Mouse (Mus musculus) forebrain, embryonic 10.5 days (tissue): Measurements from ENCODE around the gene Mgat3. TPM values are rescaled to one million over a fixed set of nuclear protein-coding genes. Genes with fewer than 3 reads are reported as not detected.

Source experiments
- DNase-seq: peaks from one replicate; pipeline ENCODE4 v3.0.0-alpha.2; 2017; ENCODE audit warnings: low spot score; ENCODE audit errors: extremely low spot score
- H3K27ac ChIP-seq: fragments of 300-500 bp; sonication (generic); 2 replicates; pipeline ENCODE4 v1.5.1; 2016; ENCODE audit warnings: mild to moderate bottlenecking
- H3K27me3 ChIP-seq: fragments of 300-500 bp; sonication (generic); 2 replicates; pipeline ENCODE4 v1.6.1; 2016; ENCODE audit warnings: mild to moderate bottlenecking; ENCODE audit not compliant: poor library complexity, severe bottlenecking
- H3K36me3 ChIP-seq: fragments of 300-500 bp; sonication (generic); replicated peaks from 2 replicates; pipeline ENCODE4 v1.6.1; 2016; ENCODE audit warnings: mild to moderate bottlenecking, moderate library complexity
- H3K4me1 ChIP-seq: fragments of 300-500 bp; sonication (generic); 2 replicates; pipeline ENCODE4 v1.6.1; 2016
- H3K4me3 ChIP-seq: fragments of 300-500 bp; sonication (generic); 2 replicates; pipeline ENCODE4 v1.5.1; 2016; ENCODE audit warnings: mild to moderate bottlenecking, moderate library complexity
- H3K9me3 ChIP-seq: fragments of 300-500 bp; sonication (generic); 2 replicates; pipeline ENCODE4 v1.6.1; 2016; ENCODE audit warnings: mild to moderate bottlenecking, moderate library complexity
- WGBS: fragments of 180-500 bp; shearing (Covaris S2); methylation state at CpG from one replicate; pipeline ENCODE4 v1.1.7; 2016; 5-methylcytosine and 5-hydroxymethylcytosine counted together
- polyA plus RNA-seq: library from polyadenylated mRNA; unstranded; fragments of >200 nt; fragmentation: Nextera tagmentation; extraction: Ambion mirVana; gene quantifications from 2 replicates; pipeline ENCODE4 v1.2.1, GENCODE M21; 2016

The Mgat3 gene
- polyA plus RNA-seq = 5.1 and 5.9 TPM in 2 replicates

GRCm38 (mm10) chr15:80173001-80173771, at the start of gene Mgat3:
Mgat3 (plus strand) TSS chr15:80173721.
- 5% methylated on average over 56 of the region's 85 CpGs for WGBS
- H3K4me3 ChIP-seq = peak within 1 kb of the TSS; percentile 98
- peak; percentile 67 for DNase-seq
- peaks cover 56% of the 10 kb centered on the region for H3K4me1 ChIP-seq
- peaks cover 28% of the 10 kb centered on the region for H3K27me3 ChIP-seq
- H3K9me3 ChIP-seq = no peaks in the 10 kb centered on the region
- no peaks in the 10 kb centered on the region for H3K36me3 ChIP-seq
- peak within 1 kb of the TSS; percentile 98 for H3K27ac ChIP-seq

GRCm38 (mm10) chr15:80124651-80125050, 48.9 kb upstream of the Mgat3 start:
- 82% methylated on average over 4 of the region's 4 CpGs for WGBS
- Histone ChIP-seq H3K9me3 (no peaks in the 10 kb centered on the region), H3K36me3 (no peaks in the 10 kb centered on the region), H3K27ac (no peak overlapping the region), H3K4me1 (no peaks in the 10 kb centered on the region), H3K4me3 (no peak overlapping the region), H3K27me3 (no peaks in the 10 kb centered on the region)
- DNase-seq = no peak

- Histone ChIP-seq H3K36me3 (no peaks in the 10 kb centered on the region), H3K27ac (no peak overlapping the region), H3K4me3 (no peak overlapping the region), H3K9me3 (no peaks in the 10 kb centered on the region), H3K4me1 (no peaks in the 10 kb centered on the region), H3K27me3 (no peaks in the 10 kb centered on the region; the same call in 1 of the 2 replicates)
- DNase-seq = no peak
- 66% methylated on average over 1 of the region's 1 CpGs for WGBS
Measured at GRCm38 (mm10) chr15:80127191-80127590, 46.3 kb upstream of the Mgat3 start.

GRCm38 (mm10) chr15:80129982-80130381, 43.5 kb upstream of the Mgat3 start:
- no peak for DNase-seq
- Histone ChIP-seq H3K4me3 (no peak overlapping the region), H3K4me1 (peaks cover 20% of the 10 kb centered on the region), H3K27ac (no peak overlapping the region), H3K27me3 (no peaks in the 10 kb centered on the region; the same call in 1 of the 2 replicates), H3K36me3 (0 out of 2 replicates have a peak, but pooled peaks cover 2% of the 10 kb centered on the region), H3K9me3 (no peaks in the 10 kb centered on the region)
- 91% methylated on average over 6 of the region's 6 CpGs for WGBS

GRCm38 (mm10) chr15:80130689-80131088, 42.8 kb upstream of the Mgat3 start:
- WGBS = 89% methylated on average over 5 of the region's 5 CpGs
- DNase-seq = no peak
- H3K36me3 ChIP-seq = 0 out of 2 replicates have a peak, but pooled peaks cover 2% of the 10 kb centered on the region
- peaks cover 21% of the 10 kb centered on the region for H3K4me1 ChIP-seq
- no peak overlapping the region for H3K27ac ChIP-seq
- no peaks in the 10 kb centered on the region for H3K9me3 ChIP-seq
- no peaks in the 10 kb centered on the region; the same call in 1 of the 2 replicates for H3K27me3 ChIP-seq
- H3K4me3 ChIP-seq = no peak overlapping the region

GRCm38 (mm10) chr15:80131421-80131820, 42.1 kb upstream of the Mgat3 start:
- WGBS = 86% methylated on average over 6 of the region's 6 CpGs
- H3K27ac ChIP-seq = no peak overlapping the region
- no peaks in the 10 kb centered on the region; the same call in 1 of the 2 replicates for H3K27me3 ChIP-seq
- H3K36me3 ChIP-seq = peaks cover 8% of the 10 kb centered on the region
- no peaks in the 10 kb centered on the region for H3K9me3 ChIP-seq
- H3K4me1 ChIP-seq = peaks cover 21% of the 10 kb centered on the region
- no peak overlapping the region for H3K4me3 ChIP-seq
- no peak for DNase-seq

GRCm38 (mm10) chr15:80132452-80132851, 41.1 kb upstream of the Mgat3 start:
- H3K9me3 ChIP-seq = no peaks in the 10 kb centered on the region
- H3K4me3 ChIP-seq = peak overlapping the region; percentile 84
- no peaks in the 10 kb centered on the region; the same call in 1 of the 2 replicates for H3K27me3 ChIP-seq
- no peak for DNase-seq
- H3K36me3 ChIP-seq = peaks cover 18% of the 10 kb centered on the region
- H3K27ac ChIP-seq = peak overlapping the region; percentile 100
- H3K4me1 ChIP-seq = peaks cover 23% of the 10 kb centered on the region
- WGBS = 86% methylated on average over 9 of the region's 9 CpGs

GRCm38 (mm10) chr15:80132993-80133586, 40.4 kb upstream of the Mgat3 start, which contains the start of gene Tab1:
Tab1 (plus strand) TSS chr15:80133127.
- H3K9me3 ChIP-seq = no peaks in the 10 kb centered on the region
- peak; percentile 93 for DNase-seq
- no peaks in the 10 kb centered on the region; the same call in 1 of the 2 replicates for H3K27me3 ChIP-seq
- peak within 1 kb of the TSS; percentile 100 for H3K27ac ChIP-seq
- under 1% methylated on average over 59 of the region's 59 CpGs for WGBS
- peaks cover 23% of the 10 kb centered on the region for H3K36me3 ChIP-seq
- peaks cover 29% of the 10 kb centered on the region for H3K4me1 ChIP-seq
- H3K4me3 ChIP-seq = peak within 1 kb of the TSS; percentile 84

- H3K27ac ChIP-seq = peak overlapping the region; percentile 100
- 19% methylated on average over 14 of the region's 14 CpGs for WGBS
Measured at GRCm38 (mm10) chr15:80133682-80134449, 39.7 kb upstream of the Mgat3 start.

GRCm38 (mm10) chr15:80134450-80134847, 39.1 kb upstream of the Mgat3 start:
- DNase-seq = no peak
- Histone ChIP-seq H3K9me3 (no peaks in the 10 kb centered on the region), H3K4me1 (peaks cover 32% of the 10 kb centered on the region), H3K4me3 (peak overlapping the region; percentile 84), H3K27ac (peak overlapping the region; percentile 100), H3K36me3 (peaks cover 34% of the 10 kb centered on the region), H3K27me3 (no peaks in the 10 kb centered on the region; the same call in 1 of the 2 replicates)
- 83% methylated on average over 9 of the region's 9 CpGs for WGBS

More at GRCm38 (mm10) chr15:80133682-80134449, 39.7 kb upstream of the Mgat3 start:
- no peaks in the 10 kb centered on the region; the same call in 1 of the 2 replicates for H3K27me3 ChIP-seq
- peaks cover 32% of the 10 kb centered on the region for H3K4me1 ChIP-seq
- DNase-seq = no peak
- H3K36me3 ChIP-seq = peaks cover 28% of the 10 kb centered on the region
- H3K9me3 ChIP-seq = no peaks in the 10 kb centered on the region
- H3K4me3 ChIP-seq = peak overlapping the region; percentile 84

- H3K9me3 ChIP-seq = no peaks in the 10 kb centered on the region
- WGBS = 96% methylated on average over 2 of the region's 2 CpGs
- no peak for DNase-seq
- H3K4me3 ChIP-seq = no peak overlapping the region
- peaks cover 44% of the 10 kb centered on the region for H3K36me3 ChIP-seq
- H3K27ac ChIP-seq = no peak overlapping the region
- no peaks in the 10 kb centered on the region; the same call in 1 of the 2 replicates for H3K27me3 ChIP-seq
- H3K4me1 ChIP-seq = peaks cover 32% of the 10 kb centered on the region
Measured at GRCm38 (mm10) chr15:80135499-80135898, 38.0 kb upstream of the Mgat3 start.

- H3K27ac ChIP-seq = no peak overlapping the region
- H3K27me3 ChIP-seq = no peaks in the 10 kb centered on the region
- DNase-seq = no peak
- H3K4me3 ChIP-seq = no peak overlapping the region
- peaks cover 32% of the 10 kb centered on the region for H3K4me1 ChIP-seq
- peaks cover 1% of the 10 kb centered on the region; the same call in 1 of the 2 replicates for H3K9me3 ChIP-seq
- peaks cover 56% of the 10 kb centered on the region for H3K36me3 ChIP-seq
- 95% methylated on average over 3 of the region's 3 CpGs for WGBS
Measured at GRCm38 (mm10) chr15:80136645-80137044, 36.9 kb upstream of the Mgat3 start.
